Mouse (Mus musculus) neural tube, embryonic 11.5 days (tissue): ENCODE measurements at regions not wholly inside any gene's neighbourhood (a gene's known extent, or its start where the extent isn't known, plus 50 kb on each side); places are given as distances from the start of the nearest gene placed in this dataset.

Source experiments
- ATAC-seq: fragments of 200-750 bp; cut with Nextera tagmentation; 2 replicates; pipeline ENCODE4 v1.8.0; 2017; ENCODE audit warnings: moderate number of reproducible peaks, mild to moderate bottlenecking, moderate TSS enrichment, moderate library complexity; ENCODE audit not compliant: insufficient read depth, low FRiP score, low TSS enrichment
- DNase-seq: peaks from one replicate; pipeline ENCODE4 v3.0.0-alpha.2; 2015; ENCODE audit warnings: low spot score
- H3K27ac ChIP-seq: fragments of 300-500 bp; sonication (generic); 2 replicates; pipeline ENCODE4 v1.5.1; 2014; ENCODE audit warnings: low read depth, mild to moderate bottlenecking, low read length
- H3K27me3 ChIP-seq: fragments of 300-500 bp; sonication (generic); 2 replicates; pipeline ENCODE4 v1.6.1; 2014; ENCODE audit warnings: mild to moderate bottlenecking, low read length, mixed read lengths; ENCODE audit not compliant: control insufficient read depth, insufficient read depth
- H3K36me3 ChIP-seq: fragments of 300-500 bp; sonication (generic); 2 replicates; pipeline ENCODE4 v1.6.1; 2014; ENCODE audit warnings: mild to moderate bottlenecking, low read length, moderate library complexity, mixed read lengths; ENCODE audit not compliant: control insufficient read depth, insufficient read depth
- H3K4me1 ChIP-seq: fragments of 300-500 bp; sonication (generic); 2 replicates; pipeline ENCODE4 v1.6.1; 2014; ENCODE audit warnings: low read length, mixed read lengths; ENCODE audit not compliant: control insufficient read depth, insufficient read depth
- H3K4me2 ChIP-seq: fragments of 300-500 bp; sonication (generic); 2 replicates; pipeline ENCODE4 v1.6.1; 2014; ENCODE audit warnings: low read depth, mild to moderate bottlenecking, moderate library complexity
- H3K4me3 ChIP-seq: fragments of 300-500 bp; sonication (generic); 2 replicates; pipeline ENCODE4 v1.5.1; 2014; ENCODE audit warnings: low read depth, low read length
- H3K9ac ChIP-seq: fragments of 300-500 bp; sonication (generic); 2 replicates; pipeline ENCODE4 v1.6.1; 2014; ENCODE audit warnings: mild to moderate bottlenecking, low read length
- H3K9me3 ChIP-seq: fragments of 300-500 bp; sonication (generic); 2 replicates; pipeline ENCODE4 v1.6.1; 2016; ENCODE audit warnings: low read length; ENCODE audit not compliant: control insufficient read depth
- WGBS: fragments of 180-500 bp; shearing (Covaris S2); extraction: QIAGEN DNeasy Blood & Tissue Kit; methylation state at CpG from one replicate; pipeline ENCODE4 v1.1.7; 2014; 5-methylcytosine and 5-hydroxymethylcytosine counted together

GRCm38 (mm10) chr9:69814432-69814831, 53.7 kb upstream of the Foxb1 start:
- H3K9me3 ChIP-seq = no peaks in the 10 kb centered on the region
- H3K36me3 ChIP-seq = no peaks in the 10 kb centered on the region
- DNase-seq (no peak), ATAC-seq (no peak)
- H3K27ac ChIP-seq = no peak overlapping the region
- H3K4me2 ChIP-seq = no peak overlapping the region
- H3K27me3 ChIP-seq = no peaks in the 10 kb centered on the region
- H3K4me1 ChIP-seq = no peaks in the 10 kb centered on the region; the same call in 1 of the 2 replicates
- H3K9ac ChIP-seq = no peak overlapping the region
- WGBS = 59% methylated on average over 3 of the region's 3 CpGs
- no peak overlapping the region for H3K4me3 ChIP-seq

GRCm38 (mm10) chr9:69823179-69823966, 62.6 kb upstream of the Foxb1 start:
- ATAC-seq = no peak
- no peak for DNase-seq
- H3K4me3 ChIP-seq = no peak overlapping the region
- WGBS = 76% methylated on average over 9 of the region's 9 CpGs
- no peak overlapping the region for H3K9ac ChIP-seq
- no peak overlapping the region for H3K4me2 ChIP-seq
- H3K36me3 ChIP-seq = no peaks in the 10 kb centered on the region
- no peaks in the 10 kb centered on the region for H3K9me3 ChIP-seq
- no peak overlapping the region for H3K27ac ChIP-seq
- no peaks in the 10 kb centered on the region for H3K27me3 ChIP-seq
- no peaks in the 10 kb centered on the region for H3K4me1 ChIP-seq

- no peak overlapping the region for H3K4me3 ChIP-seq
- WGBS = 57% methylated on average over 6 of the region's 6 CpGs
Observed at GRCm38 (mm10) chr9:69828428-69828827, 67.7 kb upstream of the Foxb1 start.

GRCm38 (mm10) chr9:69835396-69835795, 74.7 kb upstream of the Foxb1 start:
- ATAC-seq (no peak), DNase-seq (no peak)
- no peaks in the 10 kb centered on the region for H3K27me3 ChIP-seq
- H3K9me3 ChIP-seq = no peaks in the 10 kb centered on the region
- no peaks in the 10 kb centered on the region for H3K36me3 ChIP-seq
- H3K9ac ChIP-seq = no peak overlapping the region
- H3K27ac ChIP-seq = no peak overlapping the region
- H3K4me2 ChIP-seq = no peak overlapping the region
- no peaks in the 10 kb centered on the region for H3K4me1 ChIP-seq
- 80% methylated on average over 4 of the region's 4 CpGs for WGBS
- no peak overlapping the region for H3K4me3 ChIP-seq

More at GRCm38 (mm10) chr9:69828428-69828827, 67.7 kb upstream of the Foxb1 start:
- Histone ChIP-seq H3K27ac (no peak overlapping the region), H3K4me1 (no peaks in the 10 kb centered on the region), H3K4me2 (no peak overlapping the region), H3K36me3 (no peaks in the 10 kb centered on the region), H3K9ac (no peak overlapping the region), H3K27me3 (no peaks in the 10 kb centered on the region), H3K9me3 (no peaks in the 10 kb centered on the region)
- no peak for DNase-seq
- no peak for ATAC-seq

GRCm38 (mm10) chr9:69839198-69839597, 78.5 kb upstream of the Foxb1 start:
- Histone ChIP-seq H3K4me3 (no peak overlapping the region), H3K27ac (no peak overlapping the region)
- WGBS = 78% methylated on average over 2 of the region's 2 CpGs

GRCm38 (mm10) chr9:69844712-69845111, 84.0 kb upstream of the Foxb1 start:
- DNase-seq (no peak), ATAC-seq (no peak)
- H3K27ac ChIP-seq = no peak overlapping the region
- no peak overlapping the region for H3K4me2 ChIP-seq
- 63% methylated on average over 6 of the region's 6 CpGs for WGBS
- no peaks in the 10 kb centered on the region for H3K36me3 ChIP-seq
- H3K4me3 ChIP-seq = no peak overlapping the region
- no peaks in the 10 kb centered on the region for H3K4me1 ChIP-seq
- H3K27me3 ChIP-seq = no peaks in the 10 kb centered on the region
- no peak overlapping the region for H3K9ac ChIP-seq
- no peaks in the 10 kb centered on the region for H3K9me3 ChIP-seq

More at GRCm38 (mm10) chr9:69839198-69839597, 78.5 kb upstream of the Foxb1 start:
- no peaks in the 10 kb centered on the region for H3K27me3 ChIP-seq
- no peaks in the 10 kb centered on the region for H3K36me3 ChIP-seq
- no peaks in the 10 kb centered on the region for H3K9me3 ChIP-seq
- no peak overlapping the region for H3K9ac ChIP-seq
- H3K4me2 ChIP-seq = no peak overlapping the region
- no peaks in the 10 kb centered on the region for H3K4me1 ChIP-seq
- no peak for ATAC-seq
- DNase-seq = no peak

- no peak overlapping the region for H3K4me2 ChIP-seq
- H3K36me3 ChIP-seq = no peaks in the 10 kb centered on the region
- H3K9ac ChIP-seq = no peak overlapping the region
- 44% methylated on average over 9 of the region's 9 CpGs for WGBS
- H3K4me1 ChIP-seq = no peaks in the 10 kb centered on the region
- H3K27me3 ChIP-seq = no peaks in the 10 kb centered on the region
- ATAC-seq (no peak), DNase-seq (no peak)
- H3K27ac ChIP-seq = no peak overlapping the region
- no peak overlapping the region for H3K4me3 ChIP-seq
- no peaks in the 10 kb centered on the region for H3K9me3 ChIP-seq
Observed at GRCm38 (mm10) chr9:69845210-69845609, 84.5 kb upstream of the Foxb1 start.

GRCm38 (mm10) chr9:69856621-69857020, 95.9 kb upstream of the Foxb1 start:
- no peak overlapping the region for H3K27ac ChIP-seq
- WGBS = 89% methylated on average over 7 of the region's 7 CpGs
- DNase-seq = peak; percentile 36
- ATAC-seq = no peak
- H3K4me3 ChIP-seq = no peak overlapping the region
- H3K27me3 ChIP-seq = no peaks in the 10 kb centered on the region
- no peak overlapping the region for H3K4me2 ChIP-seq
- no peak overlapping the region for H3K9ac ChIP-seq
- no peaks in the 10 kb centered on the region for H3K4me1 ChIP-seq
- no peaks in the 10 kb centered on the region for H3K9me3 ChIP-seq
- no peaks in the 10 kb centered on the region for H3K36me3 ChIP-seq

GRCm38 (mm10) chr9:69858619-69859018, 97.9 kb upstream of the Foxb1 start:
- no peak for DNase-seq

More at GRCm38 (mm10) chr9:69858619-69859018, 97.9 kb upstream of the Foxb1 start:
- Histone ChIP-seq H3K9me3 (no peaks in the 10 kb centered on the region), H3K27me3 (no peaks in the 10 kb centered on the region), H3K4me1 (no peaks in the 10 kb centered on the region), H3K9ac (no peak overlapping the region), H3K36me3 (no peaks in the 10 kb centered on the region), H3K27ac (no peak overlapping the region), H3K4me2 (no peak overlapping the region), H3K4me3 (no peak overlapping the region)
- ATAC-seq = no peak
- 83% methylated on average over 3 of the region's 3 CpGs for WGBS
